Mouse (Mus musculus) layer of hippocampus, adult 2 months (tissue): Measurements from ENCODE around the gene Mllt10. TPM values are rescaled to one million over a fixed set of nuclear protein-coding genes. Genes with fewer than 3 reads are reported as not detected.

ENCODE experiments used
- DNase-seq, 2 experiments: peaks; one replicate each; pipeline ENCODE4 v3.0.0; 2022; ENCODE audit warnings: low spot score in 2 of 2
- H3K27ac ChIP-seq: fragments of 200-600 bp; 2 replicates; pipeline ENCODE4 v1.8.1; 2022
- H3K4me3 ChIP-seq: fragments of 200-600 bp; 2 replicates; pipeline ENCODE4 v1.8.1; 2022; ENCODE audit warnings: mild to moderate bottlenecking
- CTCF ChIP-seq: fragments of 200-600 bp; conservative IDR thresholded peaks from 2 replicates; pipeline ENCODE4 v1.8.1; 2022; ENCODE audit warnings: antibody characterized with exemption, mild to moderate bottlenecking, moderate library complexity
- total RNA-seq, 2 experiments: library from RNA; stranded (reverse); gene quantifications; 2 replicates each; pipeline ENCODE4 v1.2.3; 2021

The Mllt10 gene
- total RNA-seq, 2 experiments from 2014 or later = 63.6 to 67.6 TPM

DNA sequence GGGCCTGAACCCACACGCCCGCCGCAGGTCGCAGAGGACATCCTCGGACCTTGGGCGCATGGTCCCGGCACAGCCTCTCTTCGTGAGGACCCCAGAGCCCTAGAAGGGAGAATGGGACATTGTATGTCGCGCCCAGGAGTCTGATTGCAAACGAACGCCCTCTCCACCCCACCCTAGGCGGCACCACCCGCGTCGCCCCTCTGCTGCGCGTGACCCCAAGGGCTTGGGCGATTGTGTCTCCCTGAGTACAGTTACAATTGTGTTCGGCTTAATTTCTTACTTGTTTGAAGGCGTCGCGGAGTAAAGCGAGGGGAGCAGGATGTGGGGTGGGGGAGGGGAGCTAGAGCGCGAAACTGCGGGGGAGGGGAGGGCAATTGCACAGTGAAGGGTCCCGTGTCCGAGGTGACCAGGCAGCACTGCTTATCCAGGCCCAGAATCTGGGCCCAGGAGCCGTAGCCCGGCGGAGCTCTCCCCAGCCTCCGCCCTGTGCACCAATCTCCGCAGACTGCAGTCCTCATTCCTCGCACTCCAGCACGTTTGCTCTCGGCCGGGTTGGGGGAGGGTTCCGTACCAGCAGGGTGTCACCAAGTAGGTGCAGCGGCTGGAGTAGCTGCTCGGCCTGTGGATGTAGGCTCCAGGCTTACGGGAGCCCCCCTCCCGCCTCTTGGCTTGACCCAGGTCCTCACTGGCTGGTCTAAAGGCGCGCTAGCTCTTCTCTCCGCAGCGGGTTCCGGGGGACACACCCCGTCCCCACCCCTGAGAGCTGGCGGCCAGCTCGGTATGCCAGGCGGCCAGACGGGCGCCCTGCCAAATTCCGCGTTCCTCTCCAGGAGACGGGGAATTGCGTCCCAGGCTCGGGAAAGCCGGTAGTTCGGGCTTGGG, 26.7 kb upstream of the Mllt10 start:
- Histone ChIP-seq H3K27ac (peak overlapping the region; percentile 98), H3K4me3 (peak overlapping the region; percentile 73)
- DNase-seq = peak; percentile 77 to 85
- no peak for TF ChIP-seq CTCF

DNA sequence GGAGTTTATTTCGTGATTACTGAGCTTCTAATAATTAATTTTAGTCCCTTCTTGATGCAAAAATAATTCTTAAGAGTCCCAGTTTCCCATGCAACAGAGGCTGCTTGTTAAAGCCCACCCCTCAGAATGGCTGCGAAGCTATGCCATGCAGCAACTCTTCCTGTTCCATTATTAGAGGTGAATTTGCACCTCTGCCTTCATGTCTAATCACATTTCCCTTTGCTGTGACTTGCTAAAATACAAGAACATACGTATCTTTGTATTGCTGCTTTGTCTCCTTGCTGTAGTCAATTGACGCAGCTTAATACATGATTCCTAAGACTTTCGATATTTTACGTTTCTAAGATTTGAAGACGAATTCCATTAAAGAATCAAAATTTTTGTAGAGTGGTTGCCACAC, 25.4 kb upstream of the Mllt10 start:
- no peak for TF ChIP-seq CTCF
- Histone ChIP-seq H3K27ac (peak overlapping the region; percentile 98), H3K4me3 (no peak overlapping the region)
- no peak for DNase-seq

DNA sequence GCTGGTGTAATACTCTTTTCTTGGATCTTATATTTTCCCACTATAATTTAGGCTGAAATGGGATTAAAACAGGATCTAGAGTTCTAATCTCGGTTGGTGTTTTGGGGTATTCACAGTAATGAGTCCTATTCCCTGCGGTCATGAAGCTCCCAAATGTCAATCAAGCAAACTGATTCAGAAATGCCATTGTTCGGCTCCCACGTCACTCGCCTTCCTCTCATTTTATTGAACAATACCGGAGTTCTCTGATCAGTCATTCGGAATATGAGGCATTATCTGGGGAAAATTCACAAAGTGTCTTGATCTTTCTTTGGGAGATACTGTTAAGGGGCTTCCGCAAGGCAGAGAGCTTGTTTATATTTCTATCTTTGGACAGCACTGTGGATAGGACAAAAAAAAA, 24.5 kb upstream of the Mllt10 start:
- TF ChIP-seq CTCF = no peak
- H3K4me3 ChIP-seq = no peak overlapping the region; the same call in 1 of the 2 replicates
- H3K27ac ChIP-seq = peak overlapping the region; percentile 98
- DNase-seq = no peak

DNA sequence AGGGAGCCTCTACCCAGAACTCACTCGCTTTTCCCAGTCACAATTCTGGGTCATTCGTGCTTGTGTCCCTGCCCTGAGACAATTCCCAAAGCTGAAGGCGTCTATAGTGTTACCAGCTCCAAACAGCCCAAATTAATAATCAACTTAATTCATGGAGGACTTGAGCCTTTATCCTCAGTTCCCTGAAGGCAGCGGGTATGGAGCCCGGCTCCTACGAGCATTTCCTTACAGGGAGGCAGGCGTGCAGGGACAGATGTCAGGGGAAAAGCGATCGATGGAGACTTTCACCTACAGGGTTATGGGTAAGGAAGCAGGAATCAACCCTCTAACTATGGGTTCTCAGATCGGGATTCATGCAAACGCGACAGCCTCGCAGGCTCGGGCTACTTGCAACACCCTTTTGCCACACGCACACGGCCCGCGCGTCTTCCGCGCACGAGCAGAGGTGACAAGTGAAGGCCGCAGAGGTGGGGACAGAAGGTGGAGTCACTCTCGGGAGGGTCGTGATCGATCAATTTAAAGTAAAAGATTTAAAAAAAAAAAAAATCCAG, 23.7 kb upstream of the Mllt10 start:
- Histone ChIP-seq H3K27ac (peak overlapping the region; percentile 98), H3K4me3 (peak overlapping the region; percentile 55)
- TF ChIP-seq CTCF = no peak
- DNase-seq = no peak

DNA sequence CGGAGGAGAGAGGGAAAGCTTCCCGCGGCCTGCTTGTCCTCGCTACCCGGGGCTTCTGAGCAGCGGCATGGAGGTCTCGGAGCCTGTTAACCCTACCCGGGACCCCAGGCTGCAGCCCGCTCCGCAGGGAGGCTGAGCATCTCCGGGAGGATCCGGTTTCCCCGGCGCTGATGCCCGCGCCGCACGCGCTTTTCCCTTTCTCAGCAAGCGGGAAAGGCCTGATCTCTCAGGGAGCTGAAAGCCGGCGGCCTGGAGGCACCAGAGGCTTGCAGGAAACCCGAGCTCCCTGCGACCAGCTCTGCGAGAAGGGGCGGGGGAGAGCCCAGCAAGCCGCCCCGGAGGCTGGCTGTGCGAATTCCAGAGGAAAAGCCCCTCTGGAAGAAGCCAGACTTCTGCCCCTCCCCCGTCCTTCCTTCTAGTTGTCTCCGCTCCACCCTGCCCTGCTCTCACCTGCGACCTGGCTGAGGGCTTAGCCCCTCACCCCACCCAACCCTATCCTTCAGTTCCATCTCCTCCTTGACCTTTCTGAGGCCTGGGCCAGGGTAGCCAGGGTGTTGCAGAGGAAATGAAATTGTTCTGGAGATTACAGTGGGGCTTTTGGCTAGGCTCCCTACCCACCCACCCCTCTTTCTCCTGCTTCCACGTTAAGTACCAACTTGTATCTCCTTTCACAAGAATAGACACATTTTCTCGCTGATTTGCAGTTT, 23.1 kb upstream of the Mllt10 start:
- no peak for TF ChIP-seq CTCF
- peak overlapping the region; percentile 98 for H3K27ac ChIP-seq
- no peak for DNase-seq
- H3K4me3 ChIP-seq = peak overlapping the region; percentile 55

DNA sequence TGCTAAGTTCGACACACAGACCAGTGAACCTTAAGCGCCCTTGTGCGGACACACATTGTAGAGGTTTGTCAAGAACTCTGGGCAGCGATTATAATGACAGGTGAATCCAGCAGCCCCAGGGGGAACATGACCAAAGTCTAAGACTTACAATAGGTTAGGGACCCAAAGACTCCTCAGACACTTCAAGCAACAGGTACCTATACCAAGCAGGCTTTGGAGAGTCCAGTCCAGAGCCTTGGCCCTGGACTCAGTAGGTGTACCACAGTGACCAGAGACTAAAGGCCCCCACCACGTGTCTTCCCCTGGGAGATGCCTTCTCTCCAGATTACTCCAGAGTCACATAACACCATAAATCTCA, 22.5 kb upstream of the Mllt10 start:
- TF ChIP-seq CTCF = no peak
- DNase-seq = no peak
- Histone ChIP-seq H3K27ac (peak overlapping the region; percentile 98; the same call in 1 of the 2 replicates), H3K4me3 (no peak overlapping the region)

DNA sequence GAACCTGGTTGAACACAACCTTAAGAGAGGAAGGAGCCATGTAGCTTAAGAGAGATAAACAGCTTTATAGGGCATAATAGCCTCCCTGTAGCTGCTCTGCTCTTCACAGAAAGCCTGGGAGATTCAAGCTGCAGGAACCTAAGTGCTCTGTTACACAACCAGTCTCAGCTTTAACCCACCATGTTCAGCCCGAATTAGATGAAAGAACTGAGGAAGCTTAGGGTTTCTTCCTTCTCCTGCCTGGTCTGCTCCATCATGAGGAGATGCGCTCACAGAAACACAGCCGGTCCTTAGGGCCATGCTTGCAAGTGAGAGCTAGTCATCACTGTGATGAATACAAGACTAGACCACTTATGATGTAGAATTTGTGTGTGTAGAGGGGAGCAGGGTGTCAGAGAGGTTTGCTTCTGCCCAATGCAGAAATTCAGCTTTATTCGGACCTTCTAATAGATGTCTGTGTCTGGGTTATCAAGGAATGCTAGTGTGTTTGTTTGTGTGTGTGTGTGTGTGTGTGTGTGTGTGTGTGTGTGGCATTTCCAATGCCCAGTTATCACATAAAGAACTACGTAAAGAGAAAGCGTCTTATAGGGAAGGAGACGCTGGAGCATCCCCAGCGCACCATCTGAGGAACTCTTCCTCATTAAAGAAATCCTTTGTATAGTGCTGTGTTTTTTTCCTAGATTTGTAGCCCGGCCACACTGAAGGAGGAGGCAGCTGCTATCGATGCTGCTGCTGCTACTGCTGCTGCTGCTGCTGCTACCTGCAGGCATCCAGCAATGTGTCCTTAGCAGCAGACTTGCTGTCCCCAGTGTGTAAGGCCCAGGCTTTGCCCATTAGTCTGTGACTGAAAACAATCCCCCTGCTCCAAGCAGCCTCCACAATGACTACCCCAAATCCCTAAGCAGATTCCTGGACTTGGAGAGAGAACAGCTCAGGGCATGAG, 21.6 kb upstream of the Mllt10 start:
- no peak for TF ChIP-seq CTCF
- peak overlapping the region; percentile 16; the same call in 1 of the 2 replicates for H3K27ac ChIP-seq
- DNase-seq = no peak
- no peak overlapping the region for H3K4me3 ChIP-seq

DNA sequence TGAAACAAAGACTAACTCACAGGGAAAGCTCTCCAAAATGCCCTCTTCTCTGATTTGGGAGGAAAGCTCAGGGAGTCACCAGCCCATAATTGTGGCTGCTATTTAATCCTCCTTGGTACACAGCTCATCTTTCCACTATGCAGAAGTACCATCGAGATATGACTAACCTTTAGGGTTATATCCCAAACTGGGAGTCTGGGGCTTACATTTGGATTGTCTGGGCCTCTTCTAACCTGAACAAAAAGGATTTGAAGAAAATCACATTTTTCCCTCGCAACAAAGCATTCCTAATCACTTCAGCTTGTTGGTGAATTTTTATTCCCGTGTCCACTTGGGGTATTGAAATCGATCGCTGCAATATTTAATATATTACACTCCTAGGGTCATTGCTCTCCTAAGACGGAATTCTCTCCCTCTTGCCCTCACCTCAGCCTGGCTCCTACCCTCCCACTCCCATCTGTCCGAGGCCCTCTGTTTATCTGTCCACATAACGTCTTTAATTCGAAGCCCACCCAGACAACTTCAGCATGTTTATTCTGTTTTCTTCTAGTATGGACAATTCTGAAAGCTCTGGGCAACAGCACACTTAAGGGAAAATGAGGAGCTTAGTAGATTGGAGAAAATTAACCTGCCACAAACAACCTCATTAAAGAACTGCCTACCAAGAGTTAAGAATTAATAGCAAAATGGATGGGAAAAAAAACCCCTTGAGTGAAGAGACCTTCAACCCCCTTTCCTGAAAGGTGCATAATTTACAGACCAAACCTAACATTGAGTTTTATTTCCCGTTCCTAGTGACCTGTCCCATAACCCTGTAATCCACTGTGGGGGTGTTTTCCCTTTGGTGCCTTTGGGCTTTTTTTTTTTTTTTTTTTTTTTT, 20.4 kb upstream of the Mllt10 start:
- no peak overlapping the region for H3K4me3 ChIP-seq
- no peak for DNase-seq
- H3K27ac ChIP-seq = no peak overlapping the region
- no peak for TF ChIP-seq CTCF

DNA sequence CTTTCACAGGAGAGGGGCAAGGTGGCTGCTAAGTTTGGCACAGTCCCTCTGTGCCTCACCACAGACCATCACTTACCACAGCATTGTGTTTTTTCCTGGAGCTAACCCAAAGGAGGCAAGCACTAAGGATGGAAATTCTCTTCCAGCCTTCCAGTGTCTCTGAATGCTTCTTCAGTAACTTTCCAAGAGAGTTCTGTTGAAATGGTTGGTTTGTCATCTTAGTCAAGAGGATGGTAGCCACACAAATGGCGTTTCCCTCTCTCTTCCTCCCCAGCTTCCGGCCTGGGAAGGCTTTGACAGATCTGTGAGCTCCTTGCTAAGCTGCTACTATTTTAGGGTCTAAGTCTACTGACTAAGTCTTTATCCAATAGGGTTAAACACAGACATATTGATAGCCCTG, 17.5 kb upstream of the Mllt10 start, which contains the start of gene A930004D18Rik:
A930004D18Rik (minus strand) TSS at position 247 of the 400 bp plus-strand sequence.
- no peak for TF ChIP-seq CTCF
- 0 out of 2 replicates have a peak within 1 kb of the TSS, but pooled peaks have one; percentile 46 for H3K27ac ChIP-seq
- no peak within 1 kb of the TSS for H3K4me3 ChIP-seq
- DNase-seq = no peak

DNA sequence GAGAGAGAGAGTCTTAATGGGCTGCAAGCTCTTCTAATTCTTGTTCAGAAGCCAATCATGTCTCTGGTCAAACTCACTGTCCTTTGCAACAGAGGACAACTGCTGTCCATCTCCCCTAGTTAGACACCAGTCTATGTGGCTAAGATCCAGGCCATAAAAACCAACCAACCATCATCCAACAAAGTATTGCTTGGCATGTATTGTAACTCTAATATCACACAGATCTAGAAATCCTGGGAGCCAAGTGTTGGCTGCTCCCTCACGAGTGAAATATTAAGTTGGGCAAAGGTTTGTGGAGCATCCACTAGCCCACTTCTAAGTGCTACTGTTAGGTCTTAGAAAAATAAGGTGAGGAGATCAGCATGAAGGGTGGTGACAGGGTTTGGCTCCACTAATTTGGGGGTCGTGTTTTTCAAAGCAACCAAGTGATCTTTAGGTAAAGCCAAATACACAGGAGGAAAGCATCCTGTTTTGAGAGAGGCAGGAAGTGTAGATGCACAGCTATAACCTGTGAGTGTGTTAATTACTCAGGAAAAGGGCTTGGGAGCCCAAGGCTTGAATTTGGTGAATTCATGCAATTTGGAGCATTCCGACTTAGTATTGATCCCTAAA, 16.8 kb upstream of the Mllt10 start:
- Histone ChIP-seq H3K4me3 (no peak overlapping the region), H3K27ac (0 out of 2 replicates have a peak overlapping the region, but pooled peaks have one; percentile 46)
- no peak for TF ChIP-seq CTCF
- no peak for DNase-seq

DNA sequence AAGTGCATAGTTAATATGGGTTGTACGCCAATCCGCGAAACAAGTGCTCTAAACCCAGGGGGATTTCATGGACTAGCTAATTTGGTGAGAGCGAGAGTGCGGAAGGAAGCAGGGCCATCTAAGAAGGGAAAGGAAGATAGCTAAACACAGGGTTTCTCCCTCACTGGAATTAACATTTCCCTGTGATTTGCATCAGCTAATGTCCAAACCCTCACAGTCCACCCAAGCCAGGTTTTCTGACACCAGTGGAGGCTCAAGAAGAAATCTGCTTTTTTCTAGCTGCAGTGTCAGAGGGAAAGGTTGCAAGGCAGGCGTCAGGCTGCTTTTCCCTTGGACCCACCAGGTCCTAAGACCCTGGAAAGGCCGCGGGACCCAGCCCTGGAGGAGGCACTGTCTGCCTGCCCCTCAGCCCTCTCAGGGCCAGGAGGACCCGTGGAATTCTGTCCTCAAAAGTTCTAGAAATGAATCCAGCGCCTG, 16.1 kb upstream of the Mllt10 start:
- no peak for DNase-seq
- TF ChIP-seq CTCF = no peak
- Histone ChIP-seq H3K4me3 (no peak overlapping the region), H3K27ac (peak overlapping the region; percentile 46)
